Mouse (Mus musculus): Measurements from ENCODE around the gene Zfp64. TPM values are rescaled to one million over a fixed set of nuclear protein-coding genes. Genes with fewer than 3 reads are reported as not detected.

Gene Zfp64
- total and polyA plus RNA-seq, 3 experiments: 20.0 to 37.0 (median 25.1) TPM

GRCm38 (mm10) chr2:168981951-168982350, 26.6 kb upstream of the Zfp64 start:
- no peaks in the 10 kb centered on the region for H3K27me3 ChIP-seq (replicated peaks)
- H3K79me2 ChIP-seq (replicated peaks; ENCODE audit: control insufficient read depth, extremely low read depth, insufficient read depth, poor library complexity, severe bottlenecking): no peaks in the 10 kb centered on the region
- no peak overlapping the region for H3K4me3 ChIP-seq (replicated peaks in 1 of 3; ENCODE audit: low read depth in 2 of 3, low read length in 2 of 3, poor library complexity in 1 of 3)
- no peaks in the 10 kb centered on the region for H3K36me3 ChIP-seq (replicated peaks in 1 of 2; ENCODE audit: control insufficient read depth in 1 of 2, insufficient read depth in 1 of 2, low read length in 1 of 2)
- H3K4me2 ChIP-seq (ENCODE audit: insufficient read depth, low read depth, poor library complexity, severe bottlenecking): no peak overlapping the region
- TF ChIP-seq NELFE (IDR thresholded peaks at IDR 0.05; ENCODE audit: low read depth, low read length): no peak
- no peak for TF ChIP-seq IRF4 (IDR thresholded peaks at IDR 0.05; ENCODE audit: low read depth, low read length)
- no peak for TF ChIP-seq TBP (conservative IDR thresholded peaks at IDR 0.05; ENCODE audit: low read depth, low read length)
- no peak for TF ChIP-seq UBTF (IDR thresholded peaks at IDR 0.05; ENCODE audit: low read depth, low read length)
- TF ChIP-seq POLR2A (IDR thresholded peaks at IDR 0.05; ENCODE audit: low read depth, low read length): no peak
- no peak for TF ChIP-seq ZKSCAN1 (IDR thresholded peaks at IDR 0.05; ENCODE audit: borderline replicate concordance, low read depth, low read length)
- TF ChIP-seq ELF1 (IDR thresholded peaks at IDR 0.05; ENCODE audit: low read depth, low read length): no peak
- no peak for TF ChIP-seq PAX5 (IDR thresholded peaks at IDR 0.05; ENCODE audit: low read length)
- TF ChIP-seq RAD21 (IDR thresholded peaks at IDR 0.05; ENCODE audit: low read depth, low read length): no peak
- TF ChIP-seq TCF12 (IDR thresholded peaks at IDR 0.05; ENCODE audit: low read depth, low read length): no peak
- no peak for TF ChIP-seq ZNF384 (IDR thresholded peaks at IDR 0.05; ENCODE audit: low read depth, low read length)
- no peak for TF ChIP-seq MXI1 (IDR thresholded peaks at IDR 0.05; ENCODE audit: low read depth, low read length)
- no peak for TF ChIP-seq MAFK (IDR thresholded peaks at IDR 0.05; ENCODE audit: insufficient replicate concordance, low read length)
- peaks cover 63% of the 10 kb centered on the region for H3K9me3 ChIP-seq (replicated peaks; ENCODE audit: low read length)
- no peaks in the 10 kb centered on the region for H3K4me1 ChIP-seq (ENCODE audit: control insufficient read depth in 1 of 2, insufficient read depth in 2 of 2)
- DNase-seq (ENCODE audit: extremely low read depth): no peak
- H3K27ac ChIP-seq (ENCODE audit: insufficient read depth, low read depth): no peak overlapping the region
- in situ Hi-C loops (cut with MboI; ENCODE audit: low pct_ligation_motif_present, low pct_unique_long_range_greater_than_20kb, low sequenced_read_pairs) (no loop called here), dilution Hi-C loops (cut with MboI; ENCODE audit: extremely low pct_ligation_motif_present, extremely low pct_unique_long_range_greater_than_20kb, low sequenced_read_pairs) (no loop called here)
- H3K9ac ChIP-seq (ENCODE audit: insufficient read depth, low read depth): no peak overlapping the region

DNA sequence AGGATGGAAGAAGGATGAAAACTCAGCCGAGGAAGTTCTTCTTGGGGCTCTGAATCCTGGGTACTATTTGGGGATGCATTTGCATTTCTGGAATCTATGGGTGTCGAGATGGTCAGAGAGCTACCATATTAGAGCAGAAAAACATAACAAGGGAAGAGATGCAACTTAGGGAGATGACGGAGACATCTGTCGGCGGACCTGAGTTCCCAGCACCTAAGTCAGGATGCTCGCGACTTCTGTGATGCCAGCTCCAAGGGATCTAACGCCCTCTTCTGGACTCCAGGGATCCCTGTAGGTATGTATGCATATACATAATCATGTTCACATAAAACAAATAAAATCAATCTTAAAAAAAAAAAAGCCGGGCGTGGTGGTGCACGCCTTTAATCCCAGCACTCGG, 26.1 kb upstream of the Zfp64 start:
- H3K9me3 ChIP-seq (replicated peaks; ENCODE audit: low read length): peaks cover 60% of the 10 kb centered on the region
- H3K27ac ChIP-seq (ENCODE audit: insufficient read depth, low read depth): no peak overlapping the region
- H3K4me2 ChIP-seq (ENCODE audit: insufficient read depth, low read depth, poor library complexity, severe bottlenecking): no peak overlapping the region
- no peak overlapping the region for H3K9ac ChIP-seq (ENCODE audit: insufficient read depth, low read depth)
- TF ChIP-seq UBTF (IDR thresholded peaks at IDR 0.05; ENCODE audit: low read depth, low read length): no peak
- TF ChIP-seq RAD21 (IDR thresholded peaks at IDR 0.05; ENCODE audit: low read depth, low read length): no peak
- in situ Hi-C loops (cut with MboI; ENCODE audit: low pct_ligation_motif_present, low pct_unique_long_range_greater_than_20kb, low sequenced_read_pairs): no loop called here
- H3K36me3 ChIP-seq (replicated peaks in 1 of 2; ENCODE audit: control insufficient read depth in 1 of 2, insufficient read depth in 1 of 2, low read length in 1 of 2): no peaks in the 10 kb centered on the region
- no peaks in the 10 kb centered on the region for H3K27me3 ChIP-seq (replicated peaks)
- no peak for DNase-seq (ENCODE audit: extremely low read depth)
- no peak overlapping the region for H3K4me3 ChIP-seq (replicated peaks in 1 of 3; ENCODE audit: low read depth in 2 of 3, low read length in 2 of 3, poor library complexity in 1 of 3)
- dilution Hi-C loops (cut with MboI; ENCODE audit: extremely low pct_ligation_motif_present, extremely low pct_unique_long_range_greater_than_20kb, low sequenced_read_pairs): no loop called here
- H3K4me1 ChIP-seq (ENCODE audit: control insufficient read depth in 1 of 2, insufficient read depth in 2 of 2): no peaks in the 10 kb centered on the region
- no peaks in the 10 kb centered on the region for H3K79me2 ChIP-seq (replicated peaks; ENCODE audit: control insufficient read depth, extremely low read depth, insufficient read depth, poor library complexity, severe bottlenecking)

DNA sequence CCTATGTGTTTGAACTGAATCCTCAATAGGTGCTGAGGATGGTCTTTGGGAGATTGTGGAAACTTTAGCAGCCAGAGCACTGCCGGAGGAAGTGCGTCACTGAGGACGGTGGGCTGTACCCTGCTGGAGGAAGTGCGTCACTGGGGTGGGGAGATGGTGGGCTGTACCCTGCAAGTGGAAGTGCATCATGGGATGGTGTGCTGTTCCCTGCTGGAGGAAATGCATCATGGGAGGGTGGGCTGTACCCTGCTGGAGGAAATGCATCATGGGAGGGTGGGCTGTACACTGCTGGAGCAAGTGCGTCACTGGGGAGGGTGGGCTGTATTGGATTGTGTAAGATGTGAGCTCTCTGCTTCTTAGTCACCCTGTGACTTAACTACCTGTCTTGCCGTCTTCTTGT, 25.5 kb upstream of the Zfp64 start:
- no peak overlapping the region for H3K9ac ChIP-seq (ENCODE audit: insufficient read depth, low read depth)
- DNase-seq (ENCODE audit: extremely low read depth): no peak
- H3K27ac ChIP-seq (ENCODE audit: insufficient read depth, low read depth): no peak overlapping the region
- dilution Hi-C loops (cut with MboI; ENCODE audit: extremely low pct_ligation_motif_present, extremely low pct_unique_long_range_greater_than_20kb, low sequenced_read_pairs) (no loop called here), in situ Hi-C loops (cut with MboI; ENCODE audit: low pct_ligation_motif_present, low pct_unique_long_range_greater_than_20kb, low sequenced_read_pairs) (no loop called here)
- no peaks in the 10 kb centered on the region for H3K36me3 ChIP-seq (replicated peaks in 1 of 2; ENCODE audit: control insufficient read depth in 1 of 2, insufficient read depth in 1 of 2, low read length in 1 of 2)
- H3K9me3 ChIP-seq (replicated peaks; ENCODE audit: low read length): peaks cover 54% of the 10 kb centered on the region
- H3K27me3 ChIP-seq (replicated peaks): no peaks in the 10 kb centered on the region
- TF ChIP-seq PAX5 (IDR thresholded peaks at IDR 0.05; ENCODE audit: low read length) (no peak), CTCF (conservative IDR thresholded peaks at IDR 0.05 in 1 of 2, IDR thresholded peaks at IDR 0.05 in 1 of 2; ENCODE audit: low read depth in 2 of 2, low read length in 2 of 2) (no peak), MAX (IDR thresholded peaks at IDR 0.05; ENCODE audit: low read length) (no peak), ELF1 (IDR thresholded peaks at IDR 0.05; ENCODE audit: low read depth, low read length) (no peak), SIN3A (IDR thresholded peaks at IDR 0.05; ENCODE audit: low read length) (no peak), ZKSCAN1 (IDR thresholded peaks at IDR 0.05; ENCODE audit: borderline replicate concordance, low read depth, low read length) (no peak), ETS1 (conservative IDR thresholded peaks at IDR 0.05; ENCODE audit: low read depth, low read length) (no peak), MAZ (IDR thresholded peaks at IDR 0.05; ENCODE audit: low read depth, low read length) (no peak), ZNF384 (IDR thresholded peaks at IDR 0.05; ENCODE audit: low read depth, low read length) (no peak), USF2 (conservative IDR thresholded peaks at IDR 0.05; ENCODE audit: low read depth, low read length) (no peak), TBP (conservative IDR thresholded peaks at IDR 0.05; ENCODE audit: low read depth, low read length) (no peak)
- no peak overlapping the region for H3K4me2 ChIP-seq (ENCODE audit: insufficient read depth, low read depth, poor library complexity, severe bottlenecking)
- no peak overlapping the region for H3K4me3 ChIP-seq (replicated peaks in 1 of 3; ENCODE audit: low read depth in 2 of 3, low read length in 2 of 3, poor library complexity in 1 of 3)
- H3K79me2 ChIP-seq (replicated peaks; ENCODE audit: control insufficient read depth, extremely low read depth, insufficient read depth, poor library complexity, severe bottlenecking): no peaks in the 10 kb centered on the region
- H3K4me1 ChIP-seq (ENCODE audit: control insufficient read depth in 1 of 2, insufficient read depth in 2 of 2): no peaks in the 10 kb centered on the region

Measured in CH12.LX (cell line).